Mouse (Mus musculus) heart, postnatal 10 days (tissue): ENCODE data around the gene Itgb6. TPM values are rescaled to one million over a fixed set of nuclear protein-coding genes. Genes with fewer than 3 reads are reported as not detected.

Experiments
- DNase-seq, 2 experiments: peaks; one replicate each; pipeline ENCODE4 v3.0.0; 2021
- intact Hi-C: fragments of 180-260 bp; cut with DNase I; formaldehyde crosslinking; loops from one replicate; pipeline ENCODE4 v1.15.1; 2025
- total RNA-seq, 2 experiments: library from RNA; stranded (reverse); gene quantifications; 2 replicates each; pipeline ENCODE4 v1.2.3; 2021

Gene Itgb6
- total RNA-seq = 10 to 100 TPM in 1 of 2 experiments, 1 to 10 TPM in 1; 8.6 to 18.1 TPM

- peak; percentile 74 to 85 for DNase-seq
- intact Hi-C loops = loop anchor here (1.0 to 5.0 kb wide), 2 partner anchors 240 to 732 kb away; partner anchors contain the start of gene Rbms1
Measured at GRCm38 (mm10) chr2:60722514-60722913, at the start of gene Itgb6. Gene Itgb6 (minus strand): TSS chr2:60722643.

GRCm38 (mm10) chr2:60766420-60766819, 44.0 kb upstream of the Itgb6 start:
- DNase-seq = no peak
- intact Hi-C loops = no loop called here

GRCm38 (mm10) chr2:60756218-60756617, 33.8 kb upstream of the Itgb6 start:
- intact Hi-C loops = no loop called here
- no peak for DNase-seq

GRCm38 (mm10) chr2:60755101-60755500, 32.7 kb upstream of the Itgb6 start:
- intact Hi-C loops = no loop called here
- no peak for DNase-seq

- DNase-seq = no peak
- intact Hi-C loops = no loop called here
Measured at GRCm38 (mm10) chr2:60751274-60751673, 28.8 kb upstream of the Itgb6 start.

- DNase-seq = no peak
- intact Hi-C loops = no loop called here
Measured at GRCm38 (mm10) chr2:60750591-60750990, 28.1 kb upstream of the Itgb6 start.

- DNase-seq = no peak
- intact Hi-C loops = no loop called here
Measured at GRCm38 (mm10) chr2:60748585-60748984, 26.1 kb upstream of the Itgb6 start.

GRCm38 (mm10) chr2:60747590-60747989, 25.1 kb upstream of the Itgb6 start:
- intact Hi-C loops = no loop called here
- peak; percentile 52 to 59 for DNase-seq

- intact Hi-C loops = no loop called here
- DNase-seq = no peak
Measured at GRCm38 (mm10) chr2:60744674-60745073, 22.2 kb upstream of the Itgb6 start.

- intact Hi-C loops = no loop called here
- no peak for DNase-seq
Measured at GRCm38 (mm10) chr2:60739389-60740137, 17.1 kb upstream of the Itgb6 start.

- no peak for DNase-seq
- intact Hi-C loops = no loop called here
Measured at GRCm38 (mm10) chr2:60730929-60731328, 8.5 kb upstream of the Itgb6 start.

GRCm38 (mm10) chr2:60730024-60730423, 7.6 kb upstream of the Itgb6 start:
- peak; percentile 66 to 72 for DNase-seq
- intact Hi-C loops = no loop called here

GRCm38 (mm10) chr2:60728902-60729585, 6.6 kb upstream of the Itgb6 start:
- intact Hi-C loops = no loop called here
- no peak for DNase-seq

GRCm38 (mm10) chr2:60724660-60725059, 2.2 kb upstream of the Itgb6 start:
- DNase-seq = no peak
- intact Hi-C loops = loop anchor here (5.0 kb wide), 1 partner anchor 238 kb away; the partner anchor contains the start of gene Rbms1

GRCm38 (mm10) chr2:60722967-60723366, 524 bp upstream of the Itgb6 start:
- intact Hi-C loops = loop anchor here (1.0 to 5.0 kb wide), 2 partner anchors 239 to 731 kb away; partner anchors contain the start of gene Rbms1
- DNase-seq = peak in 1 of 2 experiments; percentile 46

GRCm38 (mm10) chr2:60720906-60721305, 1.5 kb downstream of the Itgb6 start:
- DNase-seq = peak; percentile 67 to 73
- intact Hi-C loops = loop anchor here (1.0 to 5.0 kb wide), 2 partner anchors 241 to 681 kb away; partner anchors contain the start of gene Rbms1

- intact Hi-C loops = loop anchor here (5.0 kb wide), 1 partner anchor 242 kb away; the partner anchor contains the start of gene Rbms1
- peak; percentile 83 to 87 for DNase-seq
Measured at GRCm38 (mm10) chr2:60720205-60720604, 2.2 kb downstream of the Itgb6 start.

GRCm38 (mm10) chr2:60717348-60717747, 5.1 kb downstream of the Itgb6 start:
- DNase-seq = no peak
- intact Hi-C loops = no loop called here

- intact Hi-C loops = no loop called here
- DNase-seq = no peak
Measured at GRCm38 (mm10) chr2:60716549-60716948, 5.9 kb downstream of the Itgb6 start.

- intact Hi-C loops = no loop called here
- no peak for DNase-seq
Measured at GRCm38 (mm10) chr2:60715771-60716170, 6.7 kb downstream of the Itgb6 start.

GRCm38 (mm10) chr2:60714971-60715502, 7.4 kb downstream of the Itgb6 start:
- intact Hi-C loops = no loop called here
- no peak for DNase-seq
